Mouse (Mus musculus) ovary, postnatal 14 days (tissue): Measurements from ENCODE around the gene Dnaja4.
A peak's percentile ranks its signal among the peaks of the same experiment; 100 is the strongest.

Source experiments
- DNase-seq: peaks from one replicate; pipeline ENCODE4 v3.0.0; 2022; ENCODE audit warnings: low spot score

Dnaja4 gene

GRCm38 (mm10) chr9:54699345-54700173, 886 bp downstream of the Dnaja4 start:
- peak; percentile 79 for DNase-seq

DNA sequence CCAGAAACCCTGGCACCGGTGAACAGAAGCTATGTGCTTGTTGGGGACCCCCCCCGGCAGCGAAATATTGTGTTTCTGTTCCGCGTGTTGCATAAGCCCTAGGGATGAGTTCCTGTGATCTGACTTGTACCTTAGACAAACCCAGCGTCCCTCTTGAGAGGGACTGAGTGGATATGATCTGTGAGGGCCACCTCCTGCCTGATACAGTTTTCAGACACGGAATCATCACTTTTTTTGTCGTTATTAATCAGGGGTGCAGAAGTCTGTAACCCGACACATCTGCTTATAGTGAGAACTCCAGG, 1.5 kb downstream of the Dnaja4 start:
- DNase-seq = no peak

DNA sequence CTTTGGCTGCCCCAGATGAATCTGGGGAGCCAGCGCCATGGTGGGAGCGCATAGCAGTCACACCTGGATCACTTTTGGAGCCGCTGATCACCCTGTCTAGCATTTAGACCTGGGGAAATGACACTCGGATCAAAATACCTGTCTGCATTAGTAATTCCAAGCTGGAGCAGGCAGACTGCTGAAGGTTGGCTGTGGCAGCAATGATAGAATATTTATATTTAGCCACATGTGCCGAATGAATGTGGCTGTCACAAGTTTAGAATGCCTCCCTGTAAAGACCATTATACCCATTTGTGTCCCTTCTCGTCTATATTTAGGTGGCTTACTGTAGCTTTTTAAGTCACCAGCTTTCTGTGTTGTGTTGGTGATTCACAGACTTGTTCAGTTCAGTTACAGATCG, 2.1 kb downstream of the Dnaja4 start:
- DNase-seq = no peak

GRCm38 (mm10) chr9:54702581-54702980, 3.9 kb downstream of the Dnaja4 start:
- no peak for DNase-seq

DNA sequence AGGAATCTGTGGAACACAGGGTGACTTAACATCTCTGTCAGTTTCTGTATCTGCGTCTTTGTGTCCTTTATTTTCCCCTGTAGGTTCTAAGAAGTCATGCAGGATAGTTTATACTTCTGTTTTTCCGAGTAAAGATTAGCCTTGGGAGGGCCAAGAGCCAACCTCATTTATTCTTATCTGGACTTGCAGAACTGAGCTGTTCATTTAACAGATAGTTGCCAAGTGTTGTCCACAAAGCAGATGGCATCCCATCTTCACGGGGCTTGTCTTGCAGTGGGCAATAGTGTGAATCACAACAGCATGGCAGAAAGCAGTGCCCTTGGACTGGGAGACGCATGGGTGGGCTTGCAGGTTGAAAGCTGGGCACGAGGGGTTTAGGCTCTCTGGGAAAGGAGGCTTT, 5.7 kb downstream of the Dnaja4 start:
- DNase-seq = no peak

DNA sequence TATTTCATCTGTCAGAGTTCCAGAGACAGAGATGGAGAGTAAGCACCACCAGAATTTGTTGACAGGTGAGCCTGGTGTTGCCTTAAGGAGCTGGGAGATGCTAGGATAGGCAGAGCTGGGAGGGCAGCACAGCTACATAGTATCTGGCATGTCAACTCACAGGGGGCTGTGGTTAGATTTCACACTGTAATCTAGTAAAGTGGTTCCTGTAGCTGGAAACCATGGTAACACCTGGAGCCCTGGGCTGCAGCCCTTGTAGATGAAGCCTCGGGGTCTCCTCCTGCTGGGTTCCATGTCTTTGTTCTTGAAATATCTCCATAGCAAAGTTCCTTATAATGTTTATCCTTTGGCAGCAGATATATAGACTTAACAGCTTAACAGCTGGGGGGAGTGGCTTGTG, 6.9 kb downstream of the Dnaja4 start:
- no peak for DNase-seq

GRCm38 (mm10) chr9:54707288-54707999, 8.8 kb downstream of the Dnaja4 start:
- DNase-seq = no peak

- DNase-seq = no peak
These were observed 9.4 kb downstream of the Dnaja4 start for GRCm38 (mm10) chr9:54708085-54708484.

GRCm38 (mm10) chr9:54715776-54716175, 17.1 kb downstream of the Dnaja4 start:
- DNase-seq = no peak

DNA sequence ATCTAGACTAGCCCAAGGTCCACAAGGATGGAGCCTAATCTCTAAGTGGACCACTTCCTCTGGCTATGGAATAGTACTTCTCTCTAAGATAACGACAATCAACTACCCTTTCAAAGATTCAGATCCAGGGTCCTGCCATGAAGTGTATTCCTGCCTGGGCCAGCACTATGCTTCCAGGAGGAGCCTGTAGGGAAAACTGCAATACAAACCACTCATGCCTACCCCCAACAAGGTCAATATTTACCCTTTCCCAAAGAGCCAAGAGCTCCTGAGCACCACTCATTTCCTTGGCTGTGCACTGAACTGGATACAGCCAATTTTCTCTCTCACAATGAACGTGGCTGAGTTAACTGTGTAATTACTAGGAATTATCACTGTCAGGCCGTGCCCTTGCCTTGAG, 18.9 kb downstream of the Dnaja4 start:
- no peak for DNase-seq

GRCm38 (mm10) chr9:54722156-54722555, 23.5 kb downstream of the Dnaja4 start:
- DNase-seq = no peak

GRCm38 (mm10) chr9:54722596-54722995, 23.9 kb downstream of the Dnaja4 start:
- no peak for DNase-seq

GRCm38 (mm10) chr9:54726315-54726714, 27.6 kb downstream of the Dnaja4 start:
- DNase-seq = no peak

DNA sequence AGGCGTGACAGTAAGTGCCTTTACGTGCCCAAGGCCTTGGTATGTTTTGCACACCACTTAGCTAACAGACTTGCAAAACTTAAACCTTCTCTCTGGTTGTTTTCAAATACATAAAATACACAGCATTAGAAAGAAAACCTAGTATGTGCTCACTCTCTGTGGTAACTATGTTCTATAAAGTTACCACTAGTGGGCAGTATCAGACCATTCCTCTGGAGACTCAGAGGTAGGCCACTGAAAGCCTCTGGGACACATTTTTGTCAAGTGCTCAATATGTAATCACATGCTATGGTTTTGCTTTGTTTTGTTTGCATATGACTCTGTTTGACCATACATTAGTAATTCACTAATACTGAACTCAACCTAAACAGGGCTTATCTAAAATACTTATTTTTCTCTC, 33.4 kb downstream of the Dnaja4 start:
- DNase-seq = no peak

GRCm38 (mm10) chr9:54733921-54734638, 35.4 kb downstream of the Dnaja4 start, which contains the start of gene Wdr61:
Wdr61 (minus strand) TSS chr9:54734519.
- peak; percentile 99 for DNase-seq

DNA sequence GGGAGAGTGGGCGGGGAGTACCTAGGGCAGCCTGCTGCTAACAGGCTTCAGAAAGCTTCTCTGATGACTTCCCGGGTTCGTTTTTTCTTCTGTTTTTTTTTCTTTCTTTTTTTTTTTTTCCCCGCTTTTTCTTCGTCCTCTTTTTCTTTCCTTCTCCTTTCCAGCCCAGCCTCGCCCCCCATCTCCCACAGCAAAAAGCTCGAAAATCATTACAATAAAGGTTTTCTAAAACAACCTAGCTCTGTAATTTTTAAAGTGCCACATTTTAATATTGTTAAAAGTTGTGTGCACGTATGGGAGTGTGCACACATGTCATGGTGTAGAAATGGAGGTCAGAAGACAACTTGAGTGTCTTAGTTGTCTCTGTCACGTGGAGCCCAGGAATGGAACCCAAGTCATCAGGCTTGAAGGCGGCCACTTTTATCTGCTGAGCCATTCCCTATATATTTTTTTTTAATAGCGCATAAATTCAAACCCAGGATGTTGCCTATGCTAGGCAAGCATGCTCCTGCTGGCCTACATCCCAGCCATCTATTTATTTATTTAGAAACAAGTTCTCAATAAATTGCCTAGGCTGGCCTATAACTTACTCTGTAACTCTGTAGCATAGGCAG, 36.1 kb downstream of the Dnaja4 start:
- DNase-seq = no peak

- no peak for DNase-seq
These were observed 37.6 kb downstream of the Dnaja4 start for GRCm38 (mm10) chr9:54736284-54736701.

GRCm38 (mm10) chr9:54738376-54738775, 39.7 kb downstream of the Dnaja4 start:
- peak; percentile 55 for DNase-seq

GRCm38 (mm10) chr9:54743891-54744290, 45.2 kb downstream of the Dnaja4 start:
- DNase-seq = no peak

- DNase-seq = no peak
These were observed 47.2 kb downstream of the Dnaja4 start for GRCm38 (mm10) chr9:54745740-54746370.

DNA sequence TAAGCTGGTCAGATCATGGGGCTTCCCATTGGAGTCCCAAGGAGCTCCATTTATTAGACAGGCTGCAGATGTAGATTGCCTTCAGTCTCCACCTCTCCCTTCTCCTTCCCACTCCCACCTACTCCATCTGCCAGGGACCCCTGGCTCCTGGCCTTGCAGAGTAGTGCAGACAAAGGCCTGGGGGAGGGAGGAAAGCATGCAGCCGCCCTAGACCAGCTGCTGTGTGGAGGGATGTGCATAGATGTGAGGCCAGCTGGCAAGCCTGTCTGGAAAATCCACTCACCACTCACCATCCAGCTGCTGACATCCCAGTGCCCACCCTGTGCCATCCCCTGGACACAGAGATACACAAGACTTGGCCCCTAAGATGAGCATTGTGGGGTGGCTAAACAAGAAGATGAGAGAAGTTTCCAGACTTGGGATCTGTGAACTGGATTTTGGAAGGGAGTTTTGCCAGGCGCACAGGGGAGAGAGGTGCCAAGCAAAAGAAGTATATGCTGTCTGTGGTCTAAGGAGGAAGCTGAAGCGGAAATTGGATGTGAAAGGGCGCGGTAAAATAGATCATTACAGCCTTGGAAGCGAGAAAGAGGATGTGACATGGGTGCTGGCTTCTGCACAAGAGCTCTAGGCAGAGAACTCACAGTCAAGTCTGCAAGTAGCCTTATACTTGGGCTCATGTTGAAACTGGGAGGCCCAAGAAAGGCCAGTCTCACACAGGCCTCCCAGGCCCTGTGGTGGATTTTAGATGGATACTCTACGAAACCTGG, 51.7 kb downstream of the Dnaja4 start:
- DNase-seq = no peak
